Mouse (Mus musculus) thymus, postnatal 4 days (tissue): ENCODE results near the gene Vat1l.
A peak's percentile ranks its signal among the peaks of the same experiment; 100 is the strongest.

ENCODE experiments used
- DNase-seq: peaks from one replicate; pipeline ENCODE4 v3.0.0; 2021

Vat1l gene

GRCm38 (mm10) chr8:114300072-114300471 lies 94.7 kb downstream of the Vat1l start:
- DNase-seq, result no peak

- no peak for DNase-seq
These were observed 100.9 kb downstream of the Vat1l start for GRCm38 (mm10) chr8:114306296-114306695.

- no peak for DNase-seq
These were observed 109.4 kb downstream of the Vat1l start for GRCm38 (mm10) chr8:114314669-114315325.

GRCm38 (mm10) chr8:114318161-114318560 lies 112.7 kb downstream of the Vat1l start:
- no peak for DNase-seq

GRCm38 (mm10) chr8:114322096-114322495 lies 116.7 kb downstream of the Vat1l start:
- DNase-seq, result no peak

GRCm38 (mm10) chr8:114331928-114332327 lies 126.5 kb downstream of the Vat1l start:
- no peak for DNase-seq

GRCm38 (mm10) chr8:114332949-114333348 lies 127.5 kb downstream of the Vat1l start:
- no peak for DNase-seq

- DNase-seq, result no peak
These were observed 130.3 kb downstream of the Vat1l start for GRCm38 (mm10) chr8:114335721-114336120.

GRCm38 (mm10) chr8:114342276-114342675 lies 136.9 kb downstream of the Vat1l start:
- DNase-seq, result no peak

- DNase-seq, result no peak
These were observed 139.4 kb downstream of the Vat1l start for GRCm38 (mm10) chr8:114344789-114345188.

- no peak for DNase-seq
These were observed 140.6 kb downstream of the Vat1l start for GRCm38 (mm10) chr8:114346045-114346444.

GRCm38 (mm10) chr8:114351643-114352427 lies 146.4 kb downstream of the Vat1l start:
- peak; percentile 25 for DNase-seq

GRCm38 (mm10) chr8:114360506-114360905 lies 155.1 kb downstream of the Vat1l start:
- no peak for DNase-seq

- DNase-seq, result peak; percentile 11
These were observed 157.8 kb downstream of the Vat1l start for GRCm38 (mm10) chr8:114363167-114363566.

GRCm38 (mm10) chr8:114363656-114364055 lies 158.2 kb downstream of the Vat1l start:
- DNase-seq, result no peak

GRCm38 (mm10) chr8:114369038-114369976 lies 163.9 kb downstream of the Vat1l start:
- peak; percentile 80 for DNase-seq

GRCm38 (mm10) chr8:114374390-114374789 lies 169.0 kb downstream of the Vat1l start:
- DNase-seq, result no peak

GRCm38 (mm10) chr8:114384189-114384588 lies 178.8 kb downstream of the Vat1l start:
- no peak for DNase-seq

GRCm38 (mm10) chr8:114387494-114387893 lies 182.1 kb downstream of the Vat1l start:
- DNase-seq, result no peak

- no peak for DNase-seq
These were observed 185.2 kb downstream of the Vat1l start for GRCm38 (mm10) chr8:114390465-114391254.

GRCm38 (mm10) chr8:114398326-114398725 lies 192.9 kb downstream of the Vat1l start:
- no peak for DNase-seq

- no peak for DNase-seq
These were observed 193.9 kb downstream of the Vat1l start for GRCm38 (mm10) chr8:114399273-114399672.
